Mouse (Mus musculus): ENCODE measurements around the gene Zzz3. TPM values are rescaled to one million over a fixed set of nuclear protein-coding genes. Genes with fewer than 3 reads are reported as not detected.

The Zzz3 gene
- polyA plus RNA-seq (2014; fragmentation: Nextera tagmentation; extraction: Ambion mirVana) = 34.5 and 36.3 TPM in 2 replicates

DNA sequence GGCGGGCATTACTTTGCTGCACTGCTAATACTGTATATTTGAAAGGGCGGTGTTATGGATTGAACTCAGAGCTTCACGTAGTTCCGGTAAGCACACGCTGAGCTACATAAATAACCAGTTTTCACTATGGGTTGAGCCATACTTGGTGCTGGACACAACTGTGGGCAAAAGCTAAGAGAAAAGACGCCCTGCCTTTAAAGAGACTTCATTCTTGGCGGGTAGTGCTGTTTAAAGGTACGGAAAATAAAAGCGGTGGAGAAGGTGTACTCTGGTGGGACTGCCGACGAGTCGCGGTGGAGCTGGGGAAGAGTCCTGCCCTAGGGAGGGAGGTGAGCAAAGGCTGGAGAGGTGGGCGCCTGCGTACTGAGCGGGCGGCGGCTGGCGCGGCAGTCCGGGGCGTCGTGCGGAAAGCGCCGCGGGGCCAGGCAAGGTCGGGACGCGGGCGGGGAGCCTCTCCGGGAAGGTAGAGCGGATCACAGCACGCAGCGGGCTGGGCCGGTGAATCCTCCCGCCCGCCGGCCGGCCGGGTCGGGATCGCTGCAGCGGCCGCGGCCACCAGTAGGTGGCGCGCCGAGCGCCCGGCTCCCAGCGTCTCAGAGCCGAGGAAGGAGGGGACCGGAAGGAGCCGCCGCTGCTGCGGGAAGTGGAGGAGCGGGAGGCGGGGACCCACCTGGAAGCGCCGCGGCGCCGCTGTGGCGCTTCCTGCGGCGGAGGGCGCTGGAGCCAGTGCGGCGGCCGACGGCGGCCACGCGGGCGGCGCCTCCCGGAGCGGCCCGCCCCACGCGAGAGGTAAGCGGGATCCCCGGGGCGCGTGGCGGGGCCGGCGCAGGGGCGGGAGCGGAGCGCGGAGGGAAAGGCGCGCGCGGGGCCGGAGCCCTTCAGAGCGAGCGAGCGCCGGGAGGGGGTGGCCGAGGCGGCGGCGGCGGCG, at the start of gene Zzz3:
Gene Zzz3, plus strand, starts transcription at position 124 of the 928 bp plus-strand sequence.
- H3K9me3 ChIP-seq (ENCODE audit: control insufficient read depth, low read length) = no peaks in the 10 kb centered on the region
- peak within 1 kb of the TSS; percentile 83 to 93 for H3K4me3 ChIP-seq (ENCODE audit: control insufficient read depth in 1 of 2, insufficient read depth in 1 of 2, low read depth in 1 of 2, low read length in 2 of 2)
- peaks cover 30% of the 10 kb centered on the region for H3K36me3 ChIP-seq (ENCODE audit: control insufficient read depth, insufficient read depth, low read length)
- peak within 1 kb of the TSS; percentile 93 for H3K9ac ChIP-seq (ENCODE audit: low read length)
- peaks cover 5 to 26% of the 10 kb centered on the region in 2 experiments; a peak in 3 of 4 replicates for H3K4me1 ChIP-seq (ENCODE audit: control insufficient read depth in 2 of 2, insufficient read depth in 2 of 2, low read length in 2 of 2)
- peak within 1 kb of the TSS; percentile 99 to 100 for H3K27ac ChIP-seq (replicated peaks in 1 of 2; ENCODE audit: control insufficient read depth in 1 of 2, insufficient read depth in 1 of 2, low read depth in 2 of 2, low read length in 2 of 2)
- no peaks in the 10 kb centered on the region for H3K27me3 ChIP-seq (ENCODE audit: control insufficient read depth, insufficient read depth, low read length)
- WGBS = under 1% methylated on average over 103 of the region's 108 CpGs
- H3K4me2 ChIP-seq (ENCODE audit: low read length) = peak within 1 kb of the TSS; percentile 88
- peak; percentile 90 for ATAC-seq (ENCODE audit: insufficient number of reproducible peaks, insufficient read depth, low FRiP score, low read depth)

DNA sequence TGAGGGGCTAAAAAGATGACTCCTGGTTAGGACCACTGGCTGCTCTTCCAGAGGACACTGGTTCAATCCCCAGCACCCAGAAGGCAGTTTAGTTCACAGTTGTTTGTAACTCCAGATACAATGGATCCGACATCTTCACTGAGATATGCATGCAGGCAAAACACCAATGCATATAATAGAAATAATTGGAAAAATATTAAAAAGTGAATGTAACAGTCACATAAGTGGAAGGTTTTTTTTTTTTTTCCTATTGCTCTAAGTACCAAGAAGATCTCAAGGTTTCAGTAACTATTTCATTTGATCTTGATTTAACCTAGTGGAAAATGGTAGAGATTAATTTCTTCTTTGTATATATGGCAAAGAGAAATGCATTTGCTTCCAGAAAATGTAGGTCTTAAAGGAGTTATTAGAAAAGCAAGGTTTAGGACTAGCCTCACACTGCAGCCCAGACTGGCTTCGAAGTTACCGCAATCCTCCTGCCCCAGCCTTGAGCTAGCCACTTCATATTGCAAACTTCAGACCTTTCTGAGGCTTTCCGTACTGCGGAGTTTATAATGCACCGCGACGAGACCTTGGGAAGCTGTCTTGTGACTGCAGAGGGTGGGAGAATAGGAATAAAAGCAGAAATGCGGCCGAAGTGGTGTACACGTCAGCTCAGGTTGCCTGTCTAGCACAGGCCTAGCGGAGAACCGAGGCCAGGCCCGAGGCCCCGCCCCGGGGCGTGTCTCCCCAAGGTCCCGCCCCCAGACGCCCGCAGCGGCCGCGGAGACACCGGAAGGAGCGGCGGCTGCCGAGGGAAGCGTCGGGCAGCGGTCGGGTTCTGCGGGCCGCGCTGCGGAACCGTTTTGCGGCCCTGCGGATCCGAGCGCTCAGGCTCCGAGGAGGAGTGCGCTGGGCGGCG, 49.3 kb upstream of the Zzz3 start, which contains the start of gene Usp33:
Gene Usp33, plus strand, starts transcription at position 747 of the 901 bp plus-strand sequence.
- 6% methylated on average over 44 of the region's 44 CpGs for WGBS
- Histone ChIP-seq H3K4me2 (ENCODE audit: low read length) (peak within 1 kb of the TSS; percentile 68), H3K27ac (replicated peaks in 1 of 2; ENCODE audit: control insufficient read depth in 1 of 2, insufficient read depth in 1 of 2, low read depth in 2 of 2, low read length in 2 of 2) (peak within 1 kb of the TSS; percentile 26 to 80), H3K4me3 (ENCODE audit: control insufficient read depth in 1 of 2, insufficient read depth in 1 of 2, low read depth in 1 of 2, low read length in 2 of 2) (peak within 1 kb of the TSS; percentile 71 to 90), H3K9me3 (ENCODE audit: control insufficient read depth, low read length) (no peaks in the 10 kb centered on the region), H3K36me3 (ENCODE audit: control insufficient read depth, insufficient read depth, low read length) (no peaks in the 10 kb centered on the region; the same call in 1 of the 2 replicates), H3K4me1 (ENCODE audit: control insufficient read depth in 2 of 2, insufficient read depth in 2 of 2, low read length in 2 of 2) (peaks cover 3 to 17% of the 10 kb centered on the region in 2 experiments; a peak in 3 of 4 replicates), H3K9ac (ENCODE audit: low read length) (peak within 1 kb of the TSS; percentile 94), H3K27me3 (ENCODE audit: control insufficient read depth, insufficient read depth, low read length) (no peaks in the 10 kb centered on the region)
- peak; percentile 94 for ATAC-seq (ENCODE audit: insufficient number of reproducible peaks, insufficient read depth, low FRiP score, low read depth)

DNA sequence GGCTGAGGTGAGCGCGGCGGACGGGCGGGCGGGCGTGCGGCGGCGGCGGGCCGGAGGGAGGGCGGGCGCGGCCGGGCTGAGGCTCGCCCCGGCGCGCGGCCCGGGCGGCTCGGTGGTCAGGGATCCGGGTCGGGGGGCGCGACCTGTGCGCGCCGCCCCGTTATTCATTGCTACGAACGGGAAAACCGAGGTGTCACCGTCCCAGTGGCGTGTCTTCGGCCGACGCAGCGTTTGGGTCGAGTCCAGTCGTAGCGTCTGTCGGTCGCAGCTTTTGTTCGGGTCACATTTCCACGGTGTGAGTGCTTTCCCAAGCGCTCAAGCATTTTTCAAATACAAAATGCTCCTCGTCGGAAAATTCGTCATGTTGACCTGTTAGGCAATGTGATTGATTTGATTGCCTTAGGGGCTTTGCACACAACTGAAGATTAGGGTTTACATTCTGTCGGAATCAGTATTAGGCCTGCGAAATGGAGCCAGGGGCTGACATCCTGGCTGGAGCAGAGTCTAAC, 48.6 kb upstream of the Zzz3 start:
- Histone ChIP-seq H3K27ac (replicated peaks in 1 of 2; ENCODE audit: control insufficient read depth in 1 of 2, insufficient read depth in 1 of 2, low read depth in 2 of 2, low read length in 2 of 2) (peak overlapping the region in 1 of 2 experiments; percentile 80; a peak in 2 of 4 replicates), H3K27me3 (ENCODE audit: control insufficient read depth, insufficient read depth, low read length) (no peaks in the 10 kb centered on the region), H3K9me3 (ENCODE audit: control insufficient read depth, low read length) (no peaks in the 10 kb centered on the region), H3K4me2 (ENCODE audit: low read length) (peak overlapping the region; percentile 68), H3K36me3 (ENCODE audit: control insufficient read depth, insufficient read depth, low read length) (no peaks in the 10 kb centered on the region; the same call in 1 of the 2 replicates), H3K4me3 (ENCODE audit: control insufficient read depth in 1 of 2, insufficient read depth in 1 of 2, low read depth in 1 of 2, low read length in 2 of 2) (peak overlapping the region; percentile 71 to 90), H3K4me1 (ENCODE audit: control insufficient read depth in 2 of 2, insufficient read depth in 2 of 2, low read length in 2 of 2) (peaks cover 3 to 17% of the 10 kb centered on the region in 2 experiments; a peak in 3 of 4 replicates), H3K9ac (ENCODE audit: low read length) (peak overlapping the region; percentile 94)
- peak; percentile 44; the same call in 1 of the 2 replicates for ATAC-seq (ENCODE audit: insufficient number of reproducible peaks, insufficient read depth, low FRiP score, low read depth)
- under 1% methylated on average over 47 of the region's 54 CpGs for WGBS

DNA sequence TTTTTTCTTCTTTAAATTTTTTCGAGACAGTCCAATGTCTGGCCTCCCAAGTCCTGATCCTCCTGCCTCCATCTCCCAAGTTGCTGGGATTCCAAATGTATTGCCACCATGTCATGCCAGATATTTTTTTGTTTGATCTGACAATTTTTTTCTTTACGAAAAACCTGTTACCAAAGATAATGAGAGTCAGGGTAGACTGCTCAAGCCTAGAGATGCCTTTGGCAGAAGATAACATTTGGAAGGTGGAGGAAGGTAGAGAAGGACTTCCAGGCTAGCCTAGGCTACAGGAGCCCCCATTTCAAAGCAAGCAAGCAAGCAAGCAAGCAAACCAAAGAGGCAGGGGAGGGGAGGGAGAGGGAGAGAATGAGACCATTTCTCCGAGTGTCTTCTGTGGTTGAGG, 48.0 kb upstream of the Zzz3 start:
- H3K27me3 ChIP-seq (ENCODE audit: control insufficient read depth, insufficient read depth, low read length) = no peaks in the 10 kb centered on the region
- H3K4me3 ChIP-seq (ENCODE audit: control insufficient read depth in 1 of 2, insufficient read depth in 1 of 2, low read depth in 1 of 2, low read length in 2 of 2) = peak overlapping the region; percentile 71 to 90
- no peak overlapping the region for H3K27ac ChIP-seq (replicated peaks in 1 of 2; ENCODE audit: control insufficient read depth in 1 of 2, insufficient read depth in 1 of 2, low read depth in 2 of 2, low read length in 2 of 2)
- no peaks in the 10 kb centered on the region for H3K9me3 ChIP-seq (ENCODE audit: control insufficient read depth, low read length)
- no peaks in the 10 kb centered on the region; the same call in 1 of the 2 replicates for H3K36me3 ChIP-seq (ENCODE audit: control insufficient read depth, insufficient read depth, low read length)
- H3K4me1 ChIP-seq (ENCODE audit: control insufficient read depth in 2 of 2, insufficient read depth in 2 of 2, low read length in 2 of 2) = peaks cover 3 to 17% of the 10 kb centered on the region in 2 experiments; a peak in 3 of 4 replicates
- WGBS = 35% methylated on average over 3 of the region's 3 CpGs
- ATAC-seq (ENCODE audit: insufficient number of reproducible peaks, insufficient read depth, low FRiP score, low read depth) = no peak
- H3K4me2 ChIP-seq (ENCODE audit: low read length) = peak overlapping the region; percentile 68
- H3K9ac ChIP-seq (ENCODE audit: low read length) = peak overlapping the region; percentile 94

DNA sequence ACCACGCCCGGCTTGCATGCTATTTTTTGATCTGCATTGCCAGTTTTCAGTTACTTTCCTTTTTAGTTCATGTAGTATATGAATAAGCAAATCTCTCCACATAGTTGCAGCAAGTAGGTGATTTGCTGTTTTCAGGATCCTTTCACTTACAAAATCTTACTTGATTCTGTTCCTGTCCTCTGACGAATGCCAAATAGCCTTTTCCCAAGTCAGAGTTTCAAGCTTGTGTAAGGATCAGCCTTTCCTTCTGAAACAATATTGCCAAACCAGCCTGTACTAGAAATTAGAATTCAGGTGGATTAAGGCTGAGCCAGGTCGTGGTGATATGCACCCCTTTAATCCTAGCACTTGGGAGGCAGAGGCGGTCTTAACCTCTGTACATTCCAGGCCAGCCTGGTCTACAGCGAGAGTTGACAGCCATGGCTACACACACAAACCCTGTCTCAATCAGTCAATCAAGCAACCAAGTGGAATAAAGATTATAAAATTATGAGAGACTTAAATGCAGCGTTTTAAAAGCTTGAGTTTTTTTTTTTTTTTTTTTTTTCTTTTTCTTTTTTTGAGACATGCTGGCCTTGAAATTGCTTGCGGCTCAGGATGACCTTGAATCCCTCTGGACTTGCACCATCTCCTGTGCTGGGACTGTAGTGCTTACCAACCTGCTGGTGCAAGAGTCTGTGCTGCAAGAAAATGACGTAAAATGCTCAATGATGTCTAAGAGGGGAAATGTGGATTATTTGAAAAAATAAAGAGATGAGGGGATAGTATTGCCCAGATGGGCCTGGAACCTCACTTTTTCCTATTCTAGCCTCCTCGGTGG, 47.1 kb upstream of the Zzz3 start:
- Histone ChIP-seq H3K27me3 (ENCODE audit: control insufficient read depth, insufficient read depth, low read length) (no peaks in the 10 kb centered on the region), H3K9me3 (ENCODE audit: control insufficient read depth, low read length) (no peaks in the 10 kb centered on the region), H3K4me3 (ENCODE audit: control insufficient read depth in 1 of 2, insufficient read depth in 1 of 2, low read depth in 1 of 2, low read length in 2 of 2) (no peak overlapping the region), H3K4me2 (ENCODE audit: low read length) (peak overlapping the region; percentile 68; the same call in 1 of the 2 replicates), H3K36me3 (ENCODE audit: control insufficient read depth, insufficient read depth, low read length) (no peaks in the 10 kb centered on the region; the same call in 1 of the 2 replicates), H3K27ac (replicated peaks in 1 of 2; ENCODE audit: control insufficient read depth in 1 of 2, insufficient read depth in 1 of 2, low read depth in 2 of 2, low read length in 2 of 2) (no peak overlapping the region), H3K4me1 (ENCODE audit: control insufficient read depth in 2 of 2, insufficient read depth in 2 of 2, low read length in 2 of 2) (peaks cover 5 to 25% of the 10 kb centered on the region in 2 experiments; a peak in 3 of 4 replicates), H3K9ac (ENCODE audit: low read length) (no peak overlapping the region)
- WGBS = 85% methylated on average over 10 of the region's 10 CpGs
- ATAC-seq (ENCODE audit: insufficient number of reproducible peaks, insufficient read depth, low FRiP score, low read depth) = no peak

DNA sequence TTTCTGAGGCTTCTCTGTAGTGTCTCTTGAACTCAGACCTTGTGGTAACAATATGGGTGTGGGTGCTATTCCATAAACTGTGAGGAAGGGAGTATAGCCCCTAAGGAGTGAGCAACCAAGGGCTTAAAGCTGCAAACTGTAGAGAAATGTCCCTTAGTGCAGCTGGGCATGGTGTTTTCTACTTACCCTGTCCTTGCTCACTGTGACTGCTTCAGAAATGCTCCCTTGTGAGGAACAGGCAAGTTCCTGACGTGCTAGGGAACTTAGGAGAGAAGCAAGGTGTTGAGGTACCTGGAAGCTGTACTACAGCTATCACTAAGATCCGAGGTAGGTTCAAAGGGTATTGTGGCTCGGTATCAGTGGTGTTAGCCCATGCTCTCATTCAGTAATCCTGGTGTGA, 44.8 kb upstream of the Zzz3 start:
- Histone ChIP-seq H3K9ac (ENCODE audit: low read length) (no peak overlapping the region), H3K36me3 (ENCODE audit: control insufficient read depth, insufficient read depth, low read length) (no peaks in the 10 kb centered on the region; the same call in 1 of the 2 replicates), H3K9me3 (ENCODE audit: control insufficient read depth, low read length) (no peaks in the 10 kb centered on the region), H3K4me3 (ENCODE audit: control insufficient read depth in 1 of 2, insufficient read depth in 1 of 2, low read depth in 1 of 2, low read length in 2 of 2) (no peak overlapping the region), H3K4me1 (ENCODE audit: control insufficient read depth in 2 of 2, insufficient read depth in 2 of 2, low read length in 2 of 2) (peaks cover 7 to 28% of the 10 kb centered on the region in 2 experiments; a peak in 3 of 4 replicates), H3K27ac (replicated peaks in 1 of 2; ENCODE audit: control insufficient read depth in 1 of 2, insufficient read depth in 1 of 2, low read depth in 2 of 2, low read length in 2 of 2) (no peak overlapping the region), H3K27me3 (ENCODE audit: control insufficient read depth, insufficient read depth, low read length) (no peaks in the 10 kb centered on the region), H3K4me2 (ENCODE audit: low read length) (no peak overlapping the region)
- ATAC-seq (ENCODE audit: insufficient number of reproducible peaks, insufficient read depth, low FRiP score, low read depth) = no peak
- 58% methylated on average over 3 of the region's 3 CpGs for WGBS

Measured in heart, embryonic 14.5 days (tissue).